Mouse (Mus musculus): ENCODE data around the gene Mrtfa.

DNA sequence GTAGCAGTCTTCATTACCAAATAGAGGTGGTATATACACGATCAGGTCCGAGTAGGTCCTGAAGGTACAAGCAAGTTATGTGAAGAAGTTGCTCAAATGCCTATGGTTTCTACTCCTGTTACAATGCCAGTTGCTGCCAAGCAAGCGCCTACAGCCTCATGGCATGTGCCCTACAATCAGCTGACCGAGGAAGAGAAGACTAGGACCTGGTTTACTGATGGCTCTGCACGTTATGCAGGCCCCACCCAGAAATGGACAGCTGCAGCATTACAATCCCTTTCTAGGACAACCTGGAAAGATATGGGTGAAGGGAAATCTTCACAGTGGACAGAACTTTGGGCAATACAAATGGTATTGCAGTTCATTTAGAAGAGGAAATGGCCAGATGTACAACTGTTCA lies 138.1 kb downstream of the Mrtfa start:
- TF ChIP-seq CTCF (IDR thresholded peaks at IDR 0.05; ENCODE audit: low read depth, low read length) (no peak), TAL1 (conservative IDR thresholded peaks at IDR 0.05; ENCODE audit: low read depth, low read length) (no peak)

Measured in G1E (cell line).